Mouse (Mus musculus): ENCODE data around the gene Cdk18. TPM values are rescaled to one million over a fixed set of nuclear protein-coding genes. Genes with fewer than 3 reads are reported as not detected.

Gene Cdk18
- 9.0 and 9.3 TPM in 2 replicates for polyA plus RNA-seq (2015; fragmentation: Nextera tagmentation; extraction: Ambion mirVana)

DNA sequence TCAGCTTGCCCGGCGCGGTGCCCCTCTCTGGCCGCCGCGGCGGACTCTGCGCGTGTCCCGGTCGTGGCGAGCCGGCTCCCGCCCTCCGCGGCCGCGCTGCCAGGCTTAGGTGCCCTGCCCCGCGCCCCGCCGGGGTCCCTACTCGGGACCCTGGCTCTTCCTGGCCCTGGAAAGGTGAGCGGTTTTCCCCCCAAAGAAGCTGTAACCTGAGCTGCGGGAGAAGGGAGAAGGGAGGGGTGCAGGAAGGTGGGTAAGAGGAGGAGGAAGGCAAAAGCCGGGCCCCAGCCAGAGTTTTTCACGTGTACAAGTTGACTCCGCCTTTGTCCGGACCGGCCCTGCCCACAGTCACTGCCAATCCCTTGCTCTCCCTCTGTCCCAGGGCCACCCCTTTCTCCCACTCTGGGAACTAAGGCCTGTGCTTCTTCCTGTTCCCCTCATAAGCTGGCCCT, at the start of gene Cdk18:
Gene Cdk18, minus strand, starts transcription at position 269 of the 449 bp plus-strand sequence.
- Histone ChIP-seq H3K27me3 (ENCODE audit: insufficient read depth, low read length) (no peaks in the 10 kb centered on the region; the same call in 1 of the 2 replicates), H3K4me3 (ENCODE audit: low read length) (peak within 1 kb of the TSS; percentile 77), H3K9me3 (ENCODE audit: low read length) (no peaks in the 10 kb centered on the region), H3K36me3 (ENCODE audit: insufficient read depth, low read length) (no peaks in the 10 kb centered on the region), H3K4me1 (ENCODE audit: insufficient read depth, low read length) (peaks cover 24% of the 10 kb centered on the region), H3K9ac (replicated peaks; ENCODE audit: low read length) (peak within 1 kb of the TSS; percentile 82), H3K27ac (ENCODE audit: low read length) (peak within 1 kb of the TSS; percentile 57; the same call in 1 of the 2 replicates), H3K4me2 (replicated peaks; ENCODE audit: low read depth, low read length) (peak within 1 kb of the TSS; percentile 98)
- peak; percentile 92 for ATAC-seq (ENCODE audit: low FRiP score, low TSS enrichment)
- WGBS, result under 1% methylated on average over 30 of the region's 30 CpGs

DNA sequence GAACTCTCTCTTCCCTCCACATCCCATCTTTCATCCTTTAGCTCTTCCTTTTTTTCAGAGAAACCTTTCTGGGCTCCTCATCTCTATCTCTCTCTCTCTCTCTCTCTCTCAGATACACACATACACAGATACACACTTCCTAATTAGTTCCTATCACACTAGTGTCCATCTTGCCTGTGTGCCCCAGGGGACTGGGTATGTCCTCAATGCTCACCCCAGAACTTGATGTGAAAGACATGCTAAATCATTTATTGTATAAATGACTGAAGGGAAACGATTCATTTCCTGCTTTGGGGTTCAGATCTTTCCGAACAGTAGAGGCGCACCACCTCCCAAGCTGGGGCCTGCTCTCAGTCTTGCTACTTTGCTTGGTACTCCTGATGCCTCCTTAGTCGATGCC, 49.7 kb upstream of the Cdk18 start:
- no peaks in the 10 kb centered on the region for H3K9me3 ChIP-seq (ENCODE audit: low read length)
- H3K27me3 ChIP-seq (ENCODE audit: insufficient read depth, low read length), result peaks cover 72% of the 10 kb centered on the region
- H3K4me1 ChIP-seq (ENCODE audit: insufficient read depth, low read length), result peaks cover 26% of the 10 kb centered on the region
- 47% methylated on average over 4 of the region's 4 CpGs for WGBS
- H3K36me3 ChIP-seq (ENCODE audit: insufficient read depth, low read length), result no peaks in the 10 kb centered on the region
- H3K4me2 ChIP-seq (replicated peaks; ENCODE audit: low read depth, low read length), result no peak overlapping the region
- ATAC-seq (ENCODE audit: low FRiP score, low TSS enrichment), result no peak
- H3K27ac ChIP-seq (ENCODE audit: low read length), result no peak overlapping the region
- H3K9ac ChIP-seq (replicated peaks; ENCODE audit: low read length), result no peak overlapping the region
- H3K4me3 ChIP-seq (ENCODE audit: low read length), result no peak overlapping the region

DNA sequence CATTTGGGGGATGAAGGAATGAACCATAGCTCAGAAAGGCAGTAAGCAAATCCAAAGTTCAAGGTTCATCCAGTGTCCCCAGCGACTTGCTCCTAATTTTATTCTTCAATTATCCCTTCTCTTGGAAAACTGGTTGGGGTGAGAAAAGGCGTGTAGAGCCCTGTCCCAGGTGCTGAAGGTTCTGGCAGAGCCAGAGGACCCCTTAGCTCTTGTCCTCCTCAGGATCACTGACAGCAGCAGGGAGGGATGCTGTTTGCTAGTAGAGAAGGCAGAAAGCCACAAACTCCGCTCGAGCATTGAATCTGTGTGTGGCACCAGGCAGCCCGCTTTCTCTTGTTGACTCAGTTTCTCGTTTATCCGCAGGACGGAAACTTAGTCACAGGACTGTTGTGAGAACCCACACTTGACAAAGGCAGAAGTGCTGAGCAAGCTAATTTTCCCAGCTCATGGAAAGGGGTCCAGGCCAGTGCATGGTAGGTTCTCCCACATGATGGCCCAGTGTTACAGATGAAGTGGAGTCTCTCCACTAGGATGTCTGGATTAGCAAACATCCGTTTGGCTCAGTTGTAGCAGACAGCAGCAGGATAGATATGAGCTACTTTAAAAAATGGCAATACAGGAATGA, 49.1 kb upstream of the Cdk18 start:
- peaks cover 65% of the 10 kb centered on the region for H3K27me3 ChIP-seq (ENCODE audit: insufficient read depth, low read length)
- H3K9ac ChIP-seq (replicated peaks; ENCODE audit: low read length), result no peak overlapping the region
- 38% methylated on average over 9 of the region's 9 CpGs for WGBS
- no peak overlapping the region for H3K27ac ChIP-seq (ENCODE audit: low read length)
- no peaks in the 10 kb centered on the region for H3K9me3 ChIP-seq (ENCODE audit: low read length)
- no peak overlapping the region for H3K4me2 ChIP-seq (replicated peaks; ENCODE audit: low read depth, low read length)
- no peak overlapping the region for H3K4me3 ChIP-seq (ENCODE audit: low read length)
- no peaks in the 10 kb centered on the region for H3K36me3 ChIP-seq (ENCODE audit: insufficient read depth, low read length)
- ATAC-seq (ENCODE audit: low FRiP score, low TSS enrichment), result no peak
- peaks cover 26% of the 10 kb centered on the region for H3K4me1 ChIP-seq (ENCODE audit: insufficient read depth, low read length)

DNA sequence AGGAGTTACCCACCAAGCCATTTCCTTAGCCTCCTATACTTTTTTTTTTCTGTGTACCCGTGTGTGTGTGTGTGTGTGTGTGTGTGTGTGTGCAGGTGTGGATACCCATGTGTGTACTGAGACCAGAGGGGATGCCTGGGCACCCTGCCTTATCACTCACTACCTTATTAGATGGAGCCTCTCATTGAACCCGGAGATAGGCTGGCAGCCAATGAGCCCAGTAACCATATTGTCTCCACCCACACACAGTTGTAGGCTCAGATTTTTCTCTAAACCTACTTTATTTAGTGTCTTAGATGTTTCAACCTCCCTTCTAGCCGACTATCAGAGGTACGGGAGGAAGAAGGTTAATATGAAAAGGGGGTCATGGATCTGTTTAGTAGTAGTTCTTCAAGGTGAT, 46.8 kb upstream of the Cdk18 start:
- Histone ChIP-seq H3K4me1 (ENCODE audit: insufficient read depth, low read length) (peaks cover 15% of the 10 kb centered on the region), H3K9me3 (ENCODE audit: low read length) (no peaks in the 10 kb centered on the region), H3K36me3 (ENCODE audit: insufficient read depth, low read length) (no peaks in the 10 kb centered on the region), H3K4me2 (replicated peaks; ENCODE audit: low read depth, low read length) (no peak overlapping the region), H3K9ac (replicated peaks; ENCODE audit: low read length) (no peak overlapping the region), H3K27ac (ENCODE audit: low read length) (no peak overlapping the region), H3K4me3 (ENCODE audit: low read length) (no peak overlapping the region), H3K27me3 (ENCODE audit: insufficient read depth, low read length) (peaks cover 44% of the 10 kb centered on the region)
- WGBS, result 83% methylated on average over 4 of the region's 4 CpGs
- ATAC-seq (ENCODE audit: low FRiP score, low TSS enrichment), result no peak

DNA sequence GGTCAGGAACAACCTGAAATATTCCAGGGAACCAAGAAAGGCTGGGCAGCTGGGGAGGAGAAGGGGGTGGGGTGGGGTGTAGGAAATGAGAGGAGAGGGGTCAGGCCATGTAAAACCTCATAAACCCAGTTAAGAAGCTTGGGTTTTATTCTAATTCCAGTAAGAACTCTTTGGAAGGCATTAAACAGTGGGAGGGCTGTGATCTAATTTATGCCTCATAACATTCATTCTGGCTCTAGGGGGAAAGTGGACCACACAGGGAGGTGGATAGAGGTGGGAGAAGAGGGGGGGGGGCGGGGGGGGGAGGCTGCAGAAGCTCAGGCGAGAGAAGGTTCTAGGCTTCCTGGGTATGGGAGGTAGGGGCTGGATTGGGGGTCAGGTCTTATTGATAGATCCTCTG, 32.1 kb upstream of the Cdk18 start:
- Histone ChIP-seq H3K27ac (ENCODE audit: low read length) (no peak overlapping the region), H3K4me2 (replicated peaks; ENCODE audit: low read depth, low read length) (no peak overlapping the region), H3K9ac (replicated peaks; ENCODE audit: low read length) (no peak overlapping the region; the same call in 1 of the 2 replicates), H3K36me3 (ENCODE audit: insufficient read depth, low read length) (no peaks in the 10 kb centered on the region), H3K4me3 (ENCODE audit: low read length) (no peak overlapping the region), H3K9me3 (ENCODE audit: low read length) (no peaks in the 10 kb centered on the region), H3K4me1 (ENCODE audit: insufficient read depth, low read length) (peaks cover 14% of the 10 kb centered on the region), H3K27me3 (ENCODE audit: insufficient read depth, low read length) (no peaks in the 10 kb centered on the region; the same call in 1 of the 2 replicates)
- WGBS, result 4% methylated on average over 2 of the region's 2 CpGs
- no peak for ATAC-seq (ENCODE audit: low FRiP score, low TSS enrichment)

DNA sequence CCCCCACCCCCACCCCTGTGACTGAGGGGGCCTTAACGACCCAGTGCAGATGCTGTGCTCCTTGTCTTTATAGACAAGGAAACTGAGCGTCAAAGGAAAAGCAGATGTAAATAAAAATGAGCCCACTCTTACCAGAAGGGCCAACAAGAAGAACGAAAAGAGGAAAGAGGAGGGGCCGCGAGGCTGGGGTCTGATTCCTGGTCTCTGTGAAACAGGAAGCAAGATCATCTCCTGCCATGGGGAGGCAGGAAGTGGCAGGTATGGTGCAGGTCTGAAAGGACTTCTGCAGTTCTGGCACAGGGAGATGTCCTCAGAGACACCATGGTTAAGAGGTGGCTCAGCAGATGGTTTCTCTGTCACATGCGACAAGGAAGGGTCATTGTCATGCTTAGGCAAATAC, 31.2 kb upstream of the Cdk18 start:
- 47% methylated on average over 6 of the region's 6 CpGs for WGBS

DNA sequence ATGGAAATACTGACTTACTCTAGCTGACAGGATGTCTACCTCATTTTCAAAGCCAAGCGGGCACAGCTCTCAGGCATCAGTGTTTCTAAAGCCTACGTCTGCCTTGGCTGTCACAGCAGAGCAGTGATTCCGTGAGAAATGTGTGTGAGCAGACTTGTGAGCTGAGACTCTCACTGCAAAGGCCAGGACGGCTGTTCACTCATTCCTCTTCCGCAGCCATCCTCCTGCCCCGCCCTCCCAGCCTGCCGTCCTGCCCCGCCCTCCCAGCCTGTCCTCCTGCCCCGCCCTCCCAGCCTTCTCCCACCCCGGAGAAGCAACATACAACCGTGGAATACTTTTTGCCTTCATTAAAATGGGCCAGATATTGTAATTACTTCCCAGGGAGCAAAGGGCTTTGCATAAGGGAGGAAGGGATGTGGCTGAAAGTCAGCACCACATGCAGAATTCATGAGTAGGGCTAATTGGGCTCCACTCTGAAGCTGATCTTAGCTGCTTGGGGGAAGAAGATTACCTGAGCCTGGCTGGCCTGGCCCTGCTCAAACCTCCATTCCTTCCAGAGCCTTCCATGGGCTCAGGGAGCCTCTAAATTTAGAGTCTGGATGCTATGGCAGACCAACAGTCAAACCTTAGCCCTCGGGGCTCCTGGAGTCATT, 28.8 kb upstream of the Cdk18 start:
- Histone ChIP-seq H3K4me1 (ENCODE audit: insufficient read depth, low read length) (peaks cover 14% of the 10 kb centered on the region), H3K4me2 (replicated peaks; ENCODE audit: low read depth, low read length) (peak overlapping the region; percentile 41), H3K27me3 (ENCODE audit: insufficient read depth, low read length) (peaks cover 5% of the 10 kb centered on the region; the same call in 1 of the 2 replicates), H3K9me3 (ENCODE audit: low read length) (no peaks in the 10 kb centered on the region), H3K27ac (ENCODE audit: low read length) (no peak overlapping the region), H3K4me3 (ENCODE audit: low read length) (peak overlapping the region; percentile 3; the same call in 1 of the 2 replicates), H3K36me3 (ENCODE audit: insufficient read depth, low read length) (no peaks in the 10 kb centered on the region), H3K9ac (replicated peaks; ENCODE audit: low read length) (0 out of 2 replicates have a peak overlapping the region, but pooled peaks have one; percentile 43)
- 6% methylated on average over 12 of the region's 12 CpGs for WGBS
- peak; percentile 39; the same call in 1 of the 2 replicates for ATAC-seq (ENCODE audit: low FRiP score, low TSS enrichment)

More for the DNA sequence above, 31.2 kb upstream of the Cdk18 start:
- no peak overlapping the region for H3K4me2 ChIP-seq (replicated peaks; ENCODE audit: low read depth, low read length)
- H3K4me1 ChIP-seq (ENCODE audit: insufficient read depth, low read length), result peaks cover 14% of the 10 kb centered on the region
- H3K27ac ChIP-seq (ENCODE audit: low read length), result no peak overlapping the region
- no peaks in the 10 kb centered on the region; the same call in 1 of the 2 replicates for H3K27me3 ChIP-seq (ENCODE audit: insufficient read depth, low read length)
- H3K9me3 ChIP-seq (ENCODE audit: low read length), result no peaks in the 10 kb centered on the region
- H3K36me3 ChIP-seq (ENCODE audit: insufficient read depth, low read length), result no peaks in the 10 kb centered on the region
- no peak overlapping the region for H3K4me3 ChIP-seq (ENCODE audit: low read length)
- no peak for ATAC-seq (ENCODE audit: low FRiP score, low TSS enrichment)
- no peak overlapping the region for H3K9ac ChIP-seq (replicated peaks; ENCODE audit: low read length)

DNA sequence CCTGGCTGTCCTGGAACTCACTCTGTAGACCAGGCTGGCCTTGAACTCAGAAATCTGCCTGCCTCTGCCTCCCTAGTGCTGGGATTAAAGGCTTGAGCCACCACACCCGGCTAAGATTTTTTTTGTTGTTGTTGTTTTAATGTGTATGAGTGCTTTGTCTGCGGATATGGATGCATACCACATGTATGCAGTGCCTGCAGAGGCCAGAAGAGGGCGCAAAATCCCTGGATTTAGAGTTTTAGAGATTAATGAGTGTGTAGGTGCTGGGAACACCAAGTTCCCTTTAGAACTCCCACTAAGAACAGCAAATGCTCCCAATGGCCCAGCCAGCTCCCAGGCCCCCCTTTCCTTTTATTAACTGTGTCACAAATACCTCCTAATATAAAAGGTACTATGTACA, 26.4 kb upstream of the Cdk18 start:
- Histone ChIP-seq H3K4me1 (ENCODE audit: insufficient read depth, low read length) (peaks cover 10% of the 10 kb centered on the region; the same call in 1 of the 2 replicates), H3K9me3 (ENCODE audit: low read length) (no peaks in the 10 kb centered on the region), H3K36me3 (ENCODE audit: insufficient read depth, low read length) (no peaks in the 10 kb centered on the region), H3K27me3 (ENCODE audit: insufficient read depth, low read length) (peaks cover 5% of the 10 kb centered on the region; the same call in 1 of the 2 replicates), H3K4me3 (ENCODE audit: low read length) (no peak overlapping the region), H3K4me2 (replicated peaks; ENCODE audit: low read depth, low read length) (no peak overlapping the region), H3K9ac (replicated peaks; ENCODE audit: low read length) (no peak overlapping the region), H3K27ac (ENCODE audit: low read length) (no peak overlapping the region)
- no peak for ATAC-seq (ENCODE audit: low FRiP score, low TSS enrichment)
- 69% methylated on average over 3 of the region's 3 CpGs for WGBS

DNA sequence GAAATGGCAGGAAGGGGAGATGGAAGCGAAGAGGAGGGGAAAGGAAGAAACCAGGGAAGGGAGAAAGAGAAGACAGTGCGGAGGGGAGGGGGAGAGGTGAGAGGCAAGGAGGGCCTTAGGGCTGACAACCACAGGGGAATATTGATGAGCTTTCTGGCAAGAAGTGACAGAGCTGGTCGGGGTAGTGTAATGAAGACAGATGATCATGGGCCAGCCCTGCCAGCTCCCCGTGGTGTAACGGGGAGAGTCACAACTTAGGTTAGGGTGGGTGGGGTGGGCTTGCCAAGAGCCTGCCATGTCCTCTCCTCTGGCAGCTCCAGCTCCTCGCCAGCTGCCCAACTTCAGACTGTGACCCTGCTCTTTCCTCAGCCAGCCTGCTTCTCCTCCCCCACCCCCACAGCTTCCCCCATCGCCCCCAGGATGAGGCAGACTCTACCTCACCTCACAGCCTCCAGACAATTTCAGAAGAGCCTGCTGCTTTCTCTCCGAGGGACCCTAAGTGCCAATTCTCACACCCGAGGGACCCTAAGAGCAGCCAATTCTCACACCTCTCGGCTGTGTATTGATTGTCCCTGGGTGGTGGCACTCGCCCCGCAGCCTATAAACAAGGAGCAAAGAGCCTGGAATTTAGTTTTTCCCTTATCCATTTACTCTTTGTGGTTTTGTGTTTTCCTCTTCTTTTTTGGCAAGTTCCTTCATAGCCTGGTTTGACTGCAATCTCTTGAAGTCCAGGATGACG, 25.5 kb upstream of the Cdk18 start:
- Histone ChIP-seq H3K9ac (replicated peaks; ENCODE audit: low read length) (no peak overlapping the region), H3K9me3 (ENCODE audit: low read length) (no peaks in the 10 kb centered on the region), H3K27ac (ENCODE audit: low read length) (no peak overlapping the region), H3K4me1 (ENCODE audit: insufficient read depth, low read length) (peaks cover 6% of the 10 kb centered on the region; the same call in 1 of the 2 replicates), H3K4me2 (replicated peaks; ENCODE audit: low read depth, low read length) (no peak overlapping the region), H3K4me3 (ENCODE audit: low read length) (no peak overlapping the region), H3K36me3 (ENCODE audit: insufficient read depth, low read length) (no peaks in the 10 kb centered on the region), H3K27me3 (ENCODE audit: insufficient read depth, low read length) (peaks cover 9% of the 10 kb centered on the region; the same call in 1 of the 2 replicates)
- 13% methylated on average over 13 of the region's 13 CpGs for WGBS
- no peak for ATAC-seq (ENCODE audit: low FRiP score, low TSS enrichment)
